Mouse (Mus musculus) liver, embryonic 14.5 days (tissue): Measurements from ENCODE around the gene B3galnt1.

ENCODE experiments used
- CTCF ChIP-seq: IDR thresholded peaks from 2 replicates; pipeline ENCODE4 v1.5.1; 2016; ENCODE audit warnings: antibody characterized with exemption, low read depth, control low read depth
- EP300 ChIP-seq: IDR thresholded peaks from 2 replicates; pipeline ENCODE4 v1.6.1; 2016; ENCODE audit warnings: antibody characterized with exemption, low read depth

- TF ChIP-seq CTCF (no peak), EP300 (no peak)
These were observed 55.0 kb downstream of the B3galnt1 start for GRCm38 (mm10) chr3:69543730-69544129.
